Mouse (Mus musculus): Measurements from ENCODE around the gene Itpr2.

The Itpr2 gene

DNA sequence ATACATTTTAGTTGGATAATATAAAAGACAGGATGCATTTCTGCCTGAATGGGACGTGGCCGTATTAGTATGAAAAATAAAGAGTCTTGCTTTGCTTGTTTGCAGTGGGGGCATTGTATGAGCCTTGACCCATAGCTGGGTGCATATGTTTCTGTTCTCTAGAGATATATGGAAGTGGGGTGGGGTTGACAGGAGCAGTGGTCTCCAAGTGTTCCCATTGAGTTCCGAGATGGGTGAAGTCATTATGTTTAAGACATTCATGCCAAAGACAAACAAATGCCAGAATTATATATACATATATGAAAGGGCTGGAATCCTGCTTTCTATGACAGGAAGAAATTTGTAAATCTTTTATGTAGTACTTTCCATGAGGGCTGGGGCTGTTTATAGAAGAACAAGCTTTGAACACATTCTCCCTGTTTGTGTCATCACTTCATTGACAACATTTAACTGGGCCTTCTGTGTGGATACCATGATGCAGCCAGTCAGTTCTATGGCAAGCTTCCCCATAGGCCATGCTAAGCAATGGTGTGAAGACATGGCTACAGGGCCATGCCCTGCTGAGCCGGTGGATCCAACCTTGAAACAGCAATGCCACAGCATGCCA is 327.3 kb downstream of the Itpr2 start:
- in situ Hi-C loops (cut with MboI; ENCODE audit: low pct_unique_long_range_greater_than_20kb in 1 of 2, low sequenced_read_pairs in 2 of 2, unreplicated experiment in 1 of 2) = no loop called here

DNA sequence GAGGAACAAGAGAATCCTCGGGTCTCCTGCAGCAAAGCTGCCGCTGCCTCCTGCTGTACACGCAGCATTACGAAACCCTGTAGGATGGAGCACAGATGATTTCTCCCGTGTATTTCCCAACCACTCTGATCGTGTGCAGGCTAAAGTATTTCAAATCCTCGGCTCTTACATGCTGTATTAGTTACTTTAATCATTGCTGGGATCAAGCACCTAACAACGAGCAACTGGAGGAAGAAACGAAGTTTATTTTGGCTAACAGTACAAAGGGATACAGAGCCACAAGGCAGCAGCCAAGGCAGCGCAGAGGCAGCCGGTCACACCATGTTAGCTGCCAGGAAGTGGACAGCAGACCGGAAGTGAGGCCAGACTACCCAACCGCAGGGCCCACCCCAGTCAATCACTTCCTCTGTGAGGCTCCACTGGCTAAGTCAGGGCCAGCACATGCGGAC is 331.4 kb downstream of the Itpr2 start:
- in situ Hi-C loops (cut with MboI; ENCODE audit: low pct_unique_long_range_greater_than_20kb in 1 of 2, low sequenced_read_pairs in 2 of 2, unreplicated experiment in 1 of 2) = no loop called here

DNA sequence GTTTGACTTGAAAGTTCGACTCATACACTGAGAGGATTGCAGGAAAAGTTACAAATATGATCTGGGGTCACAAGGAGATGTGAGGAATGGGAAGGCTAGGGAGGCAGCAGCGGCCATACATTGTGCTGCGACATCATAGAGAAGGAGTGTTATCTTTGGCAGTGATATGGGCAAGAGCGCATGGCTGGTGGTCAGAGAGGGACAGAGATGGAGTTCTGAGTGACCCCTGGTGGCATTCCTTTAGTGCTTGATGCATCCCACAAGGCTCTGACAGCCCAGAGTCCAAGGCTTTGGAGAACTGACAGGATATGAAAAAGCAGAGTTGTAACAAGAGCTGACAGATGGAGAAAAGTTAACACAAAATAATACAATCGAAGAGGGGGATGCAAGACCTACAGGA is 334.8 kb downstream of the Itpr2 start:
- in situ Hi-C loops (cut with MboI; ENCODE audit: low pct_unique_long_range_greater_than_20kb in 1 of 2, low sequenced_read_pairs in 2 of 2, unreplicated experiment in 1 of 2) = no loop called here

DNA sequence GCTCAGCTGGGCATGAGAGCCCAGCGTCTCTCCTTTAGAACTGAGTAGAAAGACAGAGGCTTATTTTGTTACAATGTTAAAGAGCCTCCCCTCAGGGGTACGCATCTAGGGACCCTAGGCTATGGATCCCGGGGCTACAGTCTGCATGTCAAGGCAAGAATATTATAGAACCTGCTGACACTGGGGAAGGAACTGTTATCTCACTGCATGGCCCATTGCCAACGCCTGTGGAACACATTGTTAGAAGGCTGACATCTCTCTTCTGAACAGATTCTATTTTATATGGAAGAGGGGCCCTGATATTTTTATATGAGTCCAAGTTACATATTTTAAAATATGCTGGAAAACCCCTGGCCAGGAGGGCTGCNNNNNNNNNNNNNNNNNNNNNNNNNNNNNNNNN is 342.4 kb downstream of the Itpr2 start:
- in situ Hi-C loops (cut with MboI; ENCODE audit: low pct_unique_long_range_greater_than_20kb in 1 of 2, low sequenced_read_pairs in 2 of 2, unreplicated experiment in 1 of 2) = no loop called here

DNA sequence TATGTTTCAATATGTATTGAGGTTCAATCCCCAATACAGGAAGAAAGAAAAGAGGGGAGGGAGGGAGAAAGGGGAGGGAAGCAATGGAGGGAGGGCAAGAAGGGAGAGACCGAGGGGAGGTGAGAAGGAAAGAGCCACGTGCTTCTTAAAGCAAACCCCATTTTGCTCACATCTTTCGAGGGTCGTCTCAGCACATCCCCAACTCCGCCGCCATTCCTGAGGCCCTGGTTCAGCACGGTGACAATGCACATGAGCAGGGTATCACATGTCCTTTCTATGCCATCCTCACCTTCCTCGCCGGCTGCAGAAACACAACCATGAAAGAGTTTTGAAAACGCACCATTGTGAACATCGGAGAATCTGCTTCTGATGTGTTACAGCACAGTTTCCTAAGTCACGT is 343.3 kb downstream of the Itpr2 start:
- in situ Hi-C loops (cut with MboI; ENCODE audit: low pct_unique_long_range_greater_than_20kb in 1 of 2, low sequenced_read_pairs in 2 of 2, unreplicated experiment in 1 of 2) = no loop called here

DNA sequence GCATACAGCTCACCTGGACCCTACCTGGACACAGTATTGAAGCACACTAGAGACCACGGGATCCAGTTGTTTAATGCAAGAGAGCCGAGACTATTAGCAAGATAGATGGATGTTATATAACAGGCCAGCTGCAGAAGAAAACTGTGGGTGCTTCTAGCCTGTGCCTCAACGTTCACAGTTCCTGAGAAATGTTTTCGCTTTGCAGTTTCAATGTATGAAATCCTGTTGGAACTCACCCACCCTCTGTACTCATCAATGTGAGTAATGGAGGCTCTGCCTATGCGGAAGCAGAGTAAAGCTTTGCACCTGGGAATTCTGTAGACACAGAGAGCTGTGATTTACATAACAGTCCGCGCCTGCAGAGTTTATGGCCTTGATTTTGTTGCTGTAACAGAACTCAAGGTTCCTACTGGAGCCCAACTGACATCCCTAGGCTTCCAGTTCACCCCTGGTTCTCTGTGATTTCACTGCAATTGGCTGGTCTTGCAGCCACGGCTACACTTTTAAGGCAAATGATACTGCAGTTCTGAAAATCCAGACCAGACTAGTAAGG is 344.0 kb downstream of the Itpr2 start:
- in situ Hi-C loops (cut with MboI; ENCODE audit: low pct_unique_long_range_greater_than_20kb in 1 of 2, low sequenced_read_pairs in 2 of 2, unreplicated experiment in 1 of 2) = no loop called here

DNA sequence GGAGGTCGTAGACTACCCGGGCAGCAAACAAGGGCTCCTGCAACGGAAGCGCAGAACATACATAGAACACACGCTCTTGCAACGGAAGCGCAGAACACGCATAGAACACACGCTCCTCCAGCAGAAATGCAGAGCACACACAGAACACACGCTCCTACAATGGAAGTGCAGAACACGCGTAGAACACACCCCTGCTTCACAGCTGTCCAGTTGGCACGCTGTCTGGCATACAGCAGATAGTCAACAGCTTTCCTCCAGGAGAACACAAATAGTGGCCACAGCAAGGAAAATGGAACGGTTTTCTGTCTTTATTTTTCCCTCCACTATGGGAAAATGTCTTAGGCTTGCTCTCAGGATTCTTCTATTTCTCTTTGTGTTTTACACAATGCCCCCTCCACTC is 344.9 kb downstream of the Itpr2 start:
- in situ Hi-C loops (cut with MboI; ENCODE audit: low pct_unique_long_range_greater_than_20kb in 1 of 2, low sequenced_read_pairs in 2 of 2, unreplicated experiment in 1 of 2) = no loop called here

DNA sequence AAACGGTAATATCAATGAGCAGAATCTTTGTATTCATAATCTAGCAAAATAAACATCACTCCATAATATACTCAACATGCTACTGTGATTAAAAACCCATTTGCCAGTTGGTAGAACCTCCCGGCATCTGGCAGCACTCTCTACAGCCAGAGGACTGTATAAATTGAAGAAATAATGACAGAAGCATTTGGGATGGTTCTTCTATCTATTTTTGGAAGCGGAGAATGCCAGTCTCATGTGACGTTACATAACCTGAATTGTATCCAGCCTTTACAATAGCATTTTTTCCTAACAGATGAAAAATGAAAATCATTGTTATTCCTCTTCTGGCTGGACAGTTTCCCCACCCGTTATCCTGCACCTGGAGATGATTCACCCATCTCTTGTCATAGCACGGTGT is 345.5 kb downstream of the Itpr2 start:
- in situ Hi-C loops (cut with MboI; ENCODE audit: low pct_unique_long_range_greater_than_20kb in 1 of 2, low sequenced_read_pairs in 2 of 2, unreplicated experiment in 1 of 2) = no loop called here

DNA sequence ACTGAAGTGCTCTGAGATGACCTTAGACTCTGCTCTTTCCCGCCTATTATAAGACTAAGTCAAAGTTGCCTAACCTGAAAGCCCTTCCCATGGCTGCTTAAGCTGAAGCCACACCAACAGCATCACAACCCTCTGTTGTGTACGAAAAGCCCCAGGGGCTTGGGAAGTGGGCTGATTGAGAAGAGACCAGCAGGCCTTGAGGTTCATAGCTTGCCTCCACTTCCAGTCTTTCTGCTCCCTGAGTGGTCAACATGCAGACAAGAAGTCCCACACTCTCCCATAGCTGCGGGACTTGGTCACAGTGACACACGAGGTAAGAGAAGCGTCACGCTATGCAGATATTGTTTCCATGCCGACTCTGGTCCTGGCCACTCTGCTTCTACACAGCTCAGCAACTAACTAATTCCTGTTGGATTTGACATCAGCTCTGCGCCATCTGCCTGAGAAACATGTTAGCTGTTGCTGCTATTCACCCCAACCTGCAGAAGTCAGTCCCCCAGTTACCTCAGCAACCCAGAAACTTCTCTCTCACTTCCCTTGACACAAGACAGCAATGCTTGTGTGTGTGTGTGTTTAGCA is 346.8 kb downstream of the Itpr2 start:
- in situ Hi-C loops (cut with MboI; ENCODE audit: low pct_unique_long_range_greater_than_20kb in 1 of 2, low sequenced_read_pairs in 2 of 2, unreplicated experiment in 1 of 2) = no loop called here

DNA sequence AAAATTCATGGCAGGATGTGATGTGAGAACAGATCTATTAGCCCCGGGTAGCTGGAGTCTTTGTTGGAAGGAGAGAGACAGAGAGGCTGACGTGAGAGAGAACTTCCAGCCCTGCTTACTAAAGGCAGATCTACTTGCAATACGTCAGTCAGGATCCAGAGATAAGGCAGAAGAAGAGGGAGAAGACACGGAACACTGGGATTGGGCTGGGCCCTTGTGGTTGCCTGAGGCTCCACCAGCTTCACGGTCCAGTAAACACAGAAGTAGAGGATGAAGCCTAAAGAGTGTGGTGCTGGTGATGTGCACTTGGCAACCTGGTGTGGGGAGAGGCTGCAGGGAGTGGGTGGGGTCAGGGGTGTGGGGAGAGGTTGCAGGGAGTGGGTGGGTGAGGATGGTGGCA is 349.2 kb downstream of the Itpr2 start:
- in situ Hi-C loops (cut with MboI; ENCODE audit: low pct_unique_long_range_greater_than_20kb in 1 of 2, low sequenced_read_pairs in 2 of 2, unreplicated experiment in 1 of 2) = no loop called here

DNA sequence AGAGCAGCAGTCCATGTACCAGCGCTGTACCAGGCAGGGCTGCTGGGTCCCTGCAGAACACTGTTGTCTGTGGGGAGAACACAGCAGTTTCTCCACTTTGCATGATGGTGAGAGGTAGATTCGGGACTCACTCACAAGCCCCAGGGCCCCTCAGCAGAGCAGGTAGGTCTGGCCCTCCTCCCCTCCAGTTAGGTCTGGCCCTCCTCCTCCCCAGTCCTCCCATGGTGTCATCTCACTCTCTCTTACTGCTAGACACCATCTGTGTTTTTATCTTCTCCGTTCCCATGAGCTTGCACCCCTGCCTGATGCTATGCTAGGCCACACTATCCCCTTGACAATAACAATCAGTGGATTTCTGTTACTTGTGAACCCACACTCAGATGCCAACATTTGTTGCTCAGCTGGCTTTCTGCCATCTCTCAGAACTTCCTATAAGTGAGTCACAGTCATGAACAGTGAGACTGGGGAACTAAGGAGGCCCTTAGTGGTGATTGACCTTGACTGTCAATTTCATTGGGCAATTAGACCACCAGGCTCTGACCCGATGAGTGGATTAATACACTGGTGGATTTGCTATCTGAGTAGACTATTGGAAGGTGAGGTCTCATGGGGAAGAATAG is 360.9 kb downstream of the Itpr2 start:
- in situ Hi-C loops (cut with MboI; ENCODE audit: low pct_unique_long_range_greater_than_20kb in 1 of 2, low sequenced_read_pairs in 2 of 2, unreplicated experiment in 1 of 2) = no loop called here

DNA sequence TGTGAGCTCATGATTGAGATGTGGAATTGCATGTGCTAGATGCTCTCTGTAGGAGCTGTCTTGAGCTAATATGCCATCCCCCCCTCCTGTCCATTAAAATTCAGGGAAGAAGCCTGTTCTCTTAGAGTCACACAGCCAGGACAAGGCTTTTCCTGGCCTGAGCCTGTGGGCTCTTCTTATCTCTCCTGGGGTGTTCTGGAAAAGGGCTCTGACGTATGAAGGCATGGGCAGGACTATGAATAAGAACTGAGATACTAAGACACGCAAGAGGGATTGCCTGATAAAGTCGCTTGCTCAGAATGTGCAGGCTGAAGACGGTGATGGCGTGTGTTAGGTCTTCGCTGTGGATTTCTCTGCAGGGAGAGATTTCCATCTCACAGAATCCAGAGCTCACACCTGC is 361.9 kb downstream of the Itpr2 start:
- in situ Hi-C loops (cut with MboI; ENCODE audit: low pct_unique_long_range_greater_than_20kb in 1 of 2, low sequenced_read_pairs in 2 of 2, unreplicated experiment in 1 of 2) = no loop called here

DNA sequence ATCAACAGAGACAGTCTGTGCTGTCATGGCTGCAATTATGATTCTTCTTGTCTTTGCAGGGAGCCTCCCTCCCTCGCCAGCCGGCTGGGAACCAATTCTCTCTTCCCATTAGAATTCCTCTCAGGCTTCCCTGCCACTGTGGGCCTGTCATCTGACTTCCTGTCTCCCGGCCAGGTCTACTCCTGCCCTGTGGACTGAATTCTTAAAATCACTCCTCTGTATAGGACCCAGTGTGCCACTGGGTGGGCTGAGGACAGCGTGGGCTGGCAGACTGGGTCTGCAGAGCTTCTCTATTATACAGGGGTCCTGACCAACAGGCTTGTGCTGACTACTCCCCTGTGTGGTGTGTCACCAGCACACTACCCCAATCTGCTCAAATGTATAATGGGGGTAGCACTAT is 365.4 kb downstream of the Itpr2 start:
- in situ Hi-C loops (cut with MboI; ENCODE audit: low pct_unique_long_range_greater_than_20kb in 1 of 2, low sequenced_read_pairs in 2 of 2, unreplicated experiment in 1 of 2) = no loop called here

DNA sequence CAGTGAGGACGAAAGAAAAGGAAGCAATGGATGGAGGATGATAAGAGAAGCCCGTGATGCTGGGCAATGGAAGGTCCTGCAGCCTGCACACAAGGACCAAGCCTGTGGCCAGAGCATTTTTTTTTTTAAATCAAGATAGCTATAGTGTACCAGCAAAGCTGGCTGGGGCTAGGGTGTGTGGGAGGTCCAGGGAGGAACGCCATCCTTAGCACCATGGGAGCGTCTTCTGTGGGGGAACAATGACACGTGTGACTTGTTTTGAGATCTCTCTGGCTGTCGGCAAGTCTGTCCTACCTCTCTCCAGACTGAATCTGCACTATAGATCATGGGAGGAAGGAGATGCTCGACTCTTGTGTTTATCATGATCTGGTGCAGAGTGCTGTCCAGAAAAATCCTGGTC is 365.8 kb downstream of the Itpr2 start:
- in situ Hi-C loops (cut with MboI; ENCODE audit: low pct_unique_long_range_greater_than_20kb in 1 of 2, low sequenced_read_pairs in 2 of 2, unreplicated experiment in 1 of 2) = no loop called here

DNA sequence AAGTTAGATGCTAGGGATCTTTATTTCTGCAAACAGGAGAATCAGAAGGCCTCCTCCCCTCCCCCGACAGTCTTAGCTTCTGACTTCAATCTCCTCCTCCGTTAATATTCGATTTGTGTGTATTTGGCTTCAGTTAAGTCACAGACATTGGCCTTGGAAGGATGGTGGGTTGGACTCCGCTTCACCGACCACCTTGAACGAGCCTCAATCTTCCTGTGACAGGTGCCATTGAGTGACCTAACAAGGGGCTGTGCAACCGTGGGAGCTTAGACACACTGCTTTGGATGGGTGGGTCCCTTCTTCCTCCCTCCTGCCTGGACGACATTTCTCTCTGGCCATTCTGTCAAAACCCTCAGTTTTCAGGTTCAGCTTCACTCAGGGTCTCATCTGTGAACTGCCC is 366.7 kb downstream of the Itpr2 start:
- in situ Hi-C loops (cut with MboI; ENCODE audit: low pct_unique_long_range_greater_than_20kb in 1 of 2, low sequenced_read_pairs in 2 of 2, unreplicated experiment in 1 of 2) = no loop called here

DNA sequence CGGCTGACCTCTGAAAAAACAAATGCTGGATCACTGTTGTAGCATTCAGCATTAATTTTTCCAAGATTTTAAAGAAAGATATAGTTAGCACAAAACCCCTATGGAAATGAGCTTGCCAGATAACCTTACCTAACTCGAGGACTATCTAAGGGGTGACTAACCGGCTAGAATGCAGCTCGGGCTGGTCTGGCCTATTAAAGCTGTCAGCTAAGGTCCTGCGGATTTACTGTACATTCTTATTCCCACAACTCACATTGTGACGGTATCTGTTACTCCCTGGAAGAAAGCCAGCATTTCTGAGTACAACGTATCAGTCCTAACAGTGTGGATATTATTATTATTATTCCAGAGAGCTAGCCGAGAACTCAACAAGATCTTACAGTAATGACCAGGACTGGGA is 368.1 kb downstream of the Itpr2 start:
- in situ Hi-C loops (cut with MboI; ENCODE audit: low pct_unique_long_range_greater_than_20kb in 1 of 2, low sequenced_read_pairs in 2 of 2, unreplicated experiment in 1 of 2) = no loop called here

DNA sequence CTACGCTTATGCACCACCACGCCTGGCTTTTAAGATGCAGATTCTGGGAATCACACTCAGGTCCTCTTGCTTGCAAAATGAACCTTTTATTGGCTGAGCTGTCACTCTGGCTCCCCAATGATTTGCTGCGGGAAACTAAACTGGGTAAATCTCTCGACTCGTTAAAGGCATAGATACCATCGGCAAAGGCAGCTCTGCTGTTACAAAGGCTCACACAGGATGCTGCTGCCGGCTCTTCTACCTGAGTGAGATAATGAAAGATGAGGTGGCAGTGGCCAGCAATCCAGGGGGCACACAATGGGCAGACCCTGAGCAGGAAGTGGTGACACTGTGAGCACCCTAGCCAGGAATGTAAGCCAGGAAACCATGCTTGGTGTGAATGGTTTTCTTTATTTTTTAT is 373.0 kb downstream of the Itpr2 start:
- in situ Hi-C loops (cut with MboI; ENCODE audit: low pct_unique_long_range_greater_than_20kb in 1 of 2, low sequenced_read_pairs in 2 of 2, unreplicated experiment in 1 of 2) = no loop called here

DNA sequence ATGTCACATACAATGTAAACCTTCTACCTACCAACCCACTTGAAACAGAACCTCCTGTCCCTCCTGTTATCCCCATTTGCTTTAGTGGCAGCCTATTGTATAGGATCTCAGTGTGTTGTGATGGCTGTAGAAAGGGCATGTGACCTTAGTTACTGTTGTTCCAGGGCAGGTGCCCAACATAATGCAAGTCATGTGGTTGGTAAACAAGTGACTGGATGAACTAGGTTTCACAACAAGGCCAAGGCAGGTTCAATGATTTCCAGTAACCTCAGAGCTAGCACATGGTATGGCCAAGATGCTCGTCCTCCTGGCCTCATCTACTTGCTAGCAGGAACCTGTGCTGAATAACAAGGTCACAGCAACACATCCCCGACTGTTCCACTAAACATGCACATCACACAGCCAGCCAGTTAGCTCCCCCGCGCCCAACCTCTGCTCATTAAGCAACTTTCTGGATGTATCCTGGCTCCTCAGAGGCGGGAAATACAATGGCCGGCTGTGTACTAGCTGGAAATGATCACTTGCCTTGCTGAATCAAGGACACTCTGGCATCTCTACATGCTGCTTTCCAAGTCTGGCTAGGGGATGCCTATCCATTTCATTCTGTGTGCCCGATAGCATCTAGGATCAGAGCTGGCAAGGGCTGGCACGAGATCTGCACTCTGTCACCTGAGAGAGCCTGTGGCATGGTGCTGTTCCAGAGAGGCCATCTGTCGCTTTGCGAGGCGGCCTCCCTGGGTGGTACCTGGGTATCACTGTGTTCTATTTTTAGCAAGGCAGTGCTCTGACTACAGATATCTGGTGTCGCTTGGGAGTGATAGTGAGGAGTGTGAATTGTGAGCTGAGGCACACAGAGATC is 375.0 kb downstream of the Itpr2 start:
- in situ Hi-C loops (cut with MboI; ENCODE audit: low pct_unique_long_range_greater_than_20kb in 1 of 2, low sequenced_read_pairs in 2 of 2, unreplicated experiment in 1 of 2) = no loop called here

DNA sequence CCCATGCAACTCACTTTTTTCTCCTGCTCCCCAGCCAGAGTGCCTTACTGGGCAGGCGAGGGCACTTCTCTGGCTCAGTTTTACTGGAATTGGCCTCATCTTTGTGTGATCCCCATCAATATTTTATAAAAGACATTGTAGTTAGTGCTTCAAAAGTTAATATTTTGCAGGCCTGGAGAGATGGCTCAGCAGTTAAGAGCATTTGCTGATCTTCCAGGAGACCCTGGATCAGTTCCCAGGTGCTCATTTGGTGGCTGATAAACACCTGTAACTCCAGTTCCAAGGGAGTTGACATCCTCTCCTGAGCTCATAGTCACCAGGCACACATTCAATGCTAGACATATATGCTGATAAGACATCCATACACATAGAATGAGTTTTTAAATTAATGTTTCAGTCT is 376.4 kb downstream of the Itpr2 start:
- in situ Hi-C loops (cut with MboI; ENCODE audit: low pct_unique_long_range_greater_than_20kb in 1 of 2, low sequenced_read_pairs in 2 of 2, unreplicated experiment in 1 of 2) = no loop called here
